Mouse (Mus musculus) testis, adult 10 weeks (tissue): ENCODE data around the gene Phyhipl. TPM values are rescaled to one million over a fixed set of nuclear protein-coding genes. Genes with fewer than 3 reads are reported as not detected.

Source experiments
- polyA plus RNA-seq: library from polyadenylated mRNA; stranded (reverse); fragments of 350-450 nt; fragmentation: Illumina TruSeq; extraction: RNeasy Lipid Tissue Mini Kit (QIAGEN cat#74804); gene quantifications from one replicate; pipeline ENCODE4 v1.2.3, GENCODE M21; 2014; ENCODE audit warnings: low read depth, low replicate concordance

Phyhipl gene
- 625 TPM for polyA plus RNA-seq

GRCm38 (mm10) chr10:70655828-70656227 lies at the start of gene Phyhipl:
Phyhipl (minus strand) TSS chr10:70655965.

Other genes starting within 250 kb of the Phyhipl start
- gene Fam13c, start 215.5 kb downstream of the Phyhipl start, polyA plus RNA-seq: 15.2 TPM